ENCODE assay signal across 8 mouse cellular contexts in genomic region chr3:103280875-103281274, GRCm38 (mm10). TPM values are rescaled to one million over a fixed set of nuclear protein-coding genes. Genes with fewer than 3 reads are reported as not detected.
A peak's percentile ranks its signal among the peaks of the same experiment; 100 is the strongest.
DNase-seq lines count a peak whose midpoint lies in the region; ATAC-seq and TF ChIP-seq lines count a peak whose summit lies in the region.

No protein-coding gene starts in this region.

- no peak for TF ChIP-seq POLR2A in MEL (IDR thresholded peaks at IDR 0.05; ENCODE audit: control insufficient read depth in 1 of 2, insufficient read depth in 1 of 2, low read depth in 1 of 2, low read length in 2 of 2, poor library complexity in 1 of 2)

- no peaks in the 10 kb centered on the region for H3K27me3 ChIP-seq in heart, embryonic 11.5 days (ENCODE audit: control insufficient read depth, insufficient read depth, low read length)
- H3K27me3 ChIP-seq in MEL (ENCODE audit: control insufficient read depth in 1 of 2, insufficient read depth in 2 of 2, low read length in 2 of 2): no peaks in the 10 kb centered on the region
- H3K27me3 ChIP-seq in hindbrain, embryonic 12.5 days: no peaks in the 10 kb centered on the region
- no peaks in the 10 kb centered on the region for H3K27me3 ChIP-seq in liver, embryonic 14.5 days (ENCODE audit: control insufficient read depth, insufficient read depth, low read length)

- no peak for ATAC-seq in heart, embryonic 11.5 days (replicated peaks; ENCODE audit: insufficient number of reproducible peaks, low FRiP score, low TSS enrichment)
- ATAC-seq in hindbrain, embryonic 12.5 days (ENCODE audit: low FRiP score): no peak
- ATAC-seq in liver, embryonic 14.5 days (ENCODE audit: insufficient read depth): no peak
- ATAC-seq in megakaryocyte progenitor cell, adult 5-6 weeks (replicated peaks; ENCODE audit: poor library complexity): no peak

- H3K27ac ChIP-seq in heart, embryonic 11.5 days (ENCODE audit: low read depth, low read length): no peak overlapping the region
- peak overlapping the region; percentile 2; the same call in 1 of the 2 replicates for H3K27ac ChIP-seq in MEL (ENCODE audit: control insufficient read depth, low read depth, low read length)
- H3K27ac ChIP-seq in hindbrain, embryonic 12.5 days: peak overlapping the region; percentile 98; the same call in 1 of the 2 replicates
- peak overlapping the region; percentile 80; the same call in 1 of the 2 replicates for H3K27ac ChIP-seq in liver, embryonic 14.5 days

- TF ChIP-seq RAD21 in MEL (IDR thresholded peaks at IDR 0.05; ENCODE audit: low read depth, low read length): no peak

- H3K9ac ChIP-seq in heart, embryonic 11.5 days (ENCODE audit: low read depth, low read length): peak overlapping the region; percentile 95
- H3K9ac ChIP-seq in MEL (ENCODE audit: control insufficient read depth, low read depth, low read length, poor library complexity, severe bottlenecking): peak overlapping the region; percentile 96
- H3K9ac ChIP-seq in hindbrain, embryonic 12.5 days: peak overlapping the region; percentile 100
- peak overlapping the region; percentile 95 for H3K9ac ChIP-seq in liver, embryonic 14.5 days (replicated peaks)

- no peaks in the 10 kb centered on the region for H3K9me3 ChIP-seq in heart, embryonic 11.5 days (replicated peaks; ENCODE audit: control insufficient read depth, low read length)
- no peaks in the 10 kb centered on the region for H3K9me3 ChIP-seq in MEL (replicated peaks; ENCODE audit: insufficient read depth, low read length)
- H3K9me3 ChIP-seq in hindbrain, embryonic 12.5 days (replicated peaks): no peaks in the 10 kb centered on the region
- no peaks in the 10 kb centered on the region for H3K9me3 ChIP-seq in liver, embryonic 14.5 days (ENCODE audit: control insufficient read depth, low read length)

- peak overlapping the region; percentile 85 for H3K4me3 ChIP-seq in heart, embryonic 11.5 days (ENCODE audit: low read depth, low read length)
- peak overlapping the region; percentile 88 to 99 for H3K4me3 ChIP-seq in MEL (ENCODE audit: control insufficient read depth in 1 of 2, insufficient read depth in 1 of 2, low read depth in 2 of 2, low read length in 2 of 2)
- H3K4me3 ChIP-seq in hindbrain, embryonic 12.5 days: peak overlapping the region; percentile 99
- peak overlapping the region; percentile 71 to 94 for H3K4me3 ChIP-seq in liver, embryonic 14.5 days (ENCODE audit: insufficient read depth in 1 of 2, low read depth in 2 of 2, low read length in 2 of 2)

- DNase-seq in heart, adult 11 months: no peak
- no peak for DNase-seq in MEL (ENCODE audit: low read depth, low spot score)
- peak in 1 of 3 experiments; percentile 4 for DNase-seq in liver, embryonic 14.5 days (ENCODE audit: low read depth in 3 of 3, low spot score in 3 of 3)
- no peak for DNase-seq in natural killer cell, adult 2 months (ENCODE audit: low spot score in 2 of 2)
- no peak for DNase-seq in left cerebral cortex, adult 8-10 months (ENCODE audit: low spot score in 2 of 2)

- H3K4me2 ChIP-seq in heart, embryonic 11.5 days: peak overlapping the region; percentile 94
- peak overlapping the region; percentile 82 for H3K4me2 ChIP-seq in hindbrain, embryonic 12.5 days (replicated peaks)
- H3K4me2 ChIP-seq in liver, embryonic 14.5 days (ENCODE audit: low read depth): peak overlapping the region; percentile 86

- TF ChIP-seq EP300 in MEL (IDR thresholded peaks at IDR 0.05; ENCODE audit: low read depth in 1 of 2, low read length in 2 of 2): no peak
- TF ChIP-seq EP300 in liver, embryonic 14.5 days (IDR thresholded peaks at IDR 0.05; ENCODE audit: low read depth): no peak

- 26% methylated on average over 5 of the region's 5 CpGs for WGBS in heart, embryonic 11.5 days (ENCODE audit: insufficient replicate concordance)
- WGBS in hindbrain, embryonic 12.5 days: 26% methylated on average over 5 of the region's 5 CpGs
- 34% methylated on average over 5 of the region's 5 CpGs for WGBS in liver, embryonic 14.5 days (ENCODE audit: insufficient replicate concordance)

- H3K4me1 ChIP-seq in heart, embryonic 11.5 days (ENCODE audit: control insufficient read depth, insufficient read depth, low read length): peaks cover 14% of the 10 kb centered on the region; the same call in 1 of the 2 replicates
- peaks cover 0 to 14% of the 10 kb centered on the region in 2 experiments; a peak in 2 of 4 replicates for H3K4me1 ChIP-seq in MEL (ENCODE audit: control insufficient read depth in 1 of 2, insufficient read depth in 2 of 2, low read length in 2 of 2)
- H3K4me1 ChIP-seq in hindbrain, embryonic 12.5 days: peaks cover 22% of the 10 kb centered on the region
- H3K4me1 ChIP-seq in liver, embryonic 14.5 days (replicated peaks; ENCODE audit: control insufficient read depth in 2 of 2, insufficient read depth in 2 of 2, low read length in 1 of 2): peaks cover 12 to 18% of the 10 kb centered on the region in 2 experiments

- TF ChIP-seq CTCF in MEL (IDR thresholded peaks at IDR 0.05 in 2 of 3, conservative IDR thresholded peaks at IDR 0.05 in 1 of 3; ENCODE audit: control insufficient read depth in 1 of 3, insufficient read depth in 1 of 3, low read depth in 2 of 3, low read length in 3 of 3, poor library complexity in 1 of 3, severe bottlenecking in 1 of 3): no peak; a peak in 1 of 6 replicates
- TF ChIP-seq CTCF in liver, embryonic 14.5 days (IDR thresholded peaks at IDR 0.05; ENCODE audit: low read depth): no peak

- H3K79me2 ChIP-seq in MEL (ENCODE audit: control insufficient read depth, insufficient read depth, low read length, poor library complexity): peaks cover 54% of the 10 kb centered on the region

- H3K36me3 ChIP-seq in heart, embryonic 11.5 days (ENCODE audit: control insufficient read depth, insufficient read depth, low read length): peaks cover 3% of the 10 kb centered on the region; the same call in 1 of the 2 replicates
- peaks cover 4 to 25% of the 10 kb centered on the region in 2 experiments for H3K36me3 ChIP-seq in MEL (ENCODE audit: control insufficient read depth in 1 of 2, insufficient read depth in 2 of 2, low read length in 2 of 2)
- H3K36me3 ChIP-seq in hindbrain, embryonic 12.5 days: peaks cover 7% of the 10 kb centered on the region; the same call in 1 of the 2 replicates
- no peaks in the 10 kb centered on the region for H3K36me3 ChIP-seq in liver, embryonic 14.5 days (replicated peaks; ENCODE audit: control insufficient read depth, insufficient read depth, low read depth)

TF ChIP-seq in MEL, 35 proteins besides CTCF, POLR2A, EP300 and RAD21:
- TF ChIP-seq MAFK (IDR thresholded peaks at IDR 0.05; ENCODE audit: borderline replicate concordance, low read depth, low read length): no peak
- no peak for TF ChIP-seq MYC (IDR thresholded peaks at IDR 0.05; ENCODE audit: low read depth, low read length)
- no peak for TF ChIP-seq RCOR1 (IDR thresholded peaks at IDR 0.05; ENCODE audit: low read depth, low read length)
- TF ChIP-seq UBTF (IDR thresholded peaks at IDR 0.05; ENCODE audit: borderline replicate concordance, insufficient read depth, low read depth, low read length): no peak
- no peak for TF ChIP-seq MAX (IDR thresholded peaks at IDR 0.05; ENCODE audit: low read length)
- TF ChIP-seq NELFE (IDR thresholded peaks at IDR 0.05; ENCODE audit: low read depth, low read length): no peak
- no peak for TF ChIP-seq ETS1 (IDR thresholded peaks at IDR 0.05; ENCODE audit: low read depth, low read length)
- no peak for TF ChIP-seq ZNF384 (IDR thresholded peaks at IDR 0.05; ENCODE audit: low read depth, low read length)
- no peak for TF ChIP-seq MYB (IDR thresholded peaks at IDR 0.05; ENCODE audit: low read depth, low read length)
- TF ChIP-seq E2F4 (IDR thresholded peaks at IDR 0.05; ENCODE audit: borderline replicate concordance, low read depth, low read length): no peak
- no peak for TF ChIP-seq CHD2 (IDR thresholded peaks at IDR 0.05; ENCODE audit: low read length)
- TF ChIP-seq KAT2A (conservative IDR thresholded peaks at IDR 0.05; ENCODE audit: low read depth, low read length): no peak
- no peak for TF ChIP-seq HCFC1 (IDR thresholded peaks at IDR 0.05; ENCODE audit: low read depth, low read length)
- no peak for TF ChIP-seq SMC3 (IDR thresholded peaks at IDR 0.05; ENCODE audit: low read depth, low read length)
TF ChIP-seq in MEL: peak in this region for 0.

RNA-seq across cellular contexts. Expression of gene Trim33, which starts 1.8 kb away (rescaled TPM):
- 15.0 and 15.8 TPM in 2 replicates for polyA plus RNA-seq in heart, embryonic 11.5 days (2014; fragmentation: Nextera tagmentation; extraction: Ambion mirVana)
- 20.2 and 21.0 TPM in 2 replicates for total RNA-seq in MEL (2012; rRNA removed)
- 10 to 100 TPM in 1 of 2 experiments, not detected in 1; 30.4 TPM for polyA plus RNA-seq in MEL (2012; ENCODE audit: insufficient read depth in 1 of 2, insufficient read length in 2 of 2, low read depth in 1 of 2, low replicate concordance in 2 of 2, missing spikeins in 1 of 2)
- polyA plus RNA-seq in hindbrain, embryonic 12.5 days (2016; fragmentation: Nextera tagmentation; extraction: Ambion mirVana): 39.2 and 42.6 TPM in 2 replicates
- polyA plus RNA-seq in liver, embryonic 14.5 days (2012; rRNA removed): 6.6 and 6.7 TPM in 2 replicates
- 4.7 and 7.1 TPM in 2 replicates for polyA plus RNA-seq in liver, embryonic 14.5 days (2014; fragmentation: Nextera tagmentation; extraction: Ambion mirVana)
- total RNA-seq in megakaryocyte progenitor cell, adult 5-6 weeks (2015): 97.0 and 110 TPM in 2 replicates
- total RNA-seq in megakaryocyte progenitor cell, adult 5-6 weeks (2017): 47.9 and 54.6 TPM in 2 replicates
- total RNA-seq in left cerebral cortex, adult 8-10 months (2022): 10 to 100 TPM; 46.9 to 57.8 (median 51.7) TPM
